Mouse (Mus musculus) T-helper 17 cell (primary cell): ENCODE data around the gene Ift27.

Experiments
- in situ Hi-C, 2 experiments: fragments of 300-600 bp; cut with MboI, MseI; formaldehyde crosslinking; loops; 1 replicate in 1 of 2; 2 replicates in 1 of 2; pipeline ENCODE4 v1.15.1; 2025; ENCODE audit warnings: high pct_unique_total_duplicates in 2 of 2

Gene Ift27

DNA sequence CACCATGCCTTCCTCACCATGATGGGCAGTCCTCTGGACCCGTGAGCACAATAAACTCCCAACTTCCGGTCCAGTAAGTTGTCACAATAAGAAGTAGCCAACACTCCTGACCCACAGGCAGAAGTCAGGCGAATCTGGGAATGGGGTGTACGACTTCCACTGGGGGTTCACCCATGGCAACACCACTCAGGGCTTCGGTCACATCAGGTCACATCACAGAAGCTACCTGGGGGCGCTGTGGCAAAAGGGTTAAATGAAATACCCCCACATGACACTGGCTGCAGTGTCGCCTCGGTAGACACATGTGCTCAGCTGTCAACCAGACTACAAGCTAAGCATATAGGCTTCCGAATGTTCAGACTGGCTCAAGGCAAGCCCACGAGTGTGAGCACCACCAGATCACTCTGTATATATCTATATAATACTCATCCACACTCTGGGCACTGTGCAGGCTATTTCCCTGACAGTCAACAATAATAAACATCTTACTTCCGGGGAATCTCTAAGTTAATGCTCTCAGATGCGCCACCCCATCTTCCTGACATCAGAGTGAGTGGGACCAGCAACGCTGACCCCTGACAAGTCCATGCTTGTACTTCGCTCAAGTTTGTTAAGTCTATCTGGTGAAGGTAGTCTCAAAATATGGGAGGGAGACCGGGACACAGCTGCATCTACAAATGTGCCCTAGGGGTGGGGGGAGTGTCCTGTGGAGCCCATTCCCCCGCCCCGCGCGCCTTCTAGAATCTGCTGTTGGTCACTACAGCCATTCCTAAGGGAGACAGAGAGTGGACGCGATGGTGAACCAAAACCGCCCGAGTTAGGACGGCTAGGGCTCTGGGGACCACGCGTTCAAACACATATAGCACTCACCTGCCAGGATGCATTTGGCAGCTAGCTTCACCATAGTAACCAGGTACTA, 749 bp downstream of the Ift27 start:
- in situ Hi-C loops, result loop anchor here in 1 of 2 experiments (10.0 kb wide), 1 partner anchor 1422 kb away; no protein-coding TSS in a partner anchor

DNA sequence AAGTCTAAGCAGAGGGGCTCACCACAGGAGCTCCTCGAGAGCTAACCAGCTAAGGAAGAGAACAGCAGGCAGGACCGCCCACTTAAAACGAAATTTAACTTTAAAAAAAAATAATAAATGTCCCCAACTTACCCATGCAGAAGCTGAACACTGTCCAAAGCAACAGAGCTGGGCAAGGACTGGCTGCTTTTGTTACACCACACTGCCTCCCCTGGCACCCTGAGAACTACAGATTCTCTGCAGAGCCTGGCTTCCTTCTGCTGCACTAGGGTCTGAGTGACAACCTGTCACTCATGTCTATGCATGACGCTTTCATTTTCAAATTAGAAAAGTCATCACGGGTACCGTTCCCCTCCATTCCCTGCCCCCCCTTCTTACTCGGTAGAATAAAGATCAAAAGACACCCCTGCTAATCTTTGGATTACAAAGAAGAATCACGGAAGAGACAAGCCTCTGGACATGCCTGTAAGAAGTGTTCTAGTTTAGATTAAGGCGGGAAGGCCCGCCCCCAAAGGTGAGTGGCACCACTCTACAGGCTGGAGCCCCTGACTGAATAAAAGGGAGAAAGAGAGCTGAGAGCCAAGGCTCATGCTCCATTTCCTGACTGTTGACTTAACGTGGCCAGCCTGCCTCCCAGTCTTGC, 1.5 kb downstream of the Ift27 start:
- in situ Hi-C loops, result loop anchor here in 1 of 2 experiments (10.0 kb wide), 1 partner anchor 1422 kb away; no protein-coding TSS in a partner anchor

DNA sequence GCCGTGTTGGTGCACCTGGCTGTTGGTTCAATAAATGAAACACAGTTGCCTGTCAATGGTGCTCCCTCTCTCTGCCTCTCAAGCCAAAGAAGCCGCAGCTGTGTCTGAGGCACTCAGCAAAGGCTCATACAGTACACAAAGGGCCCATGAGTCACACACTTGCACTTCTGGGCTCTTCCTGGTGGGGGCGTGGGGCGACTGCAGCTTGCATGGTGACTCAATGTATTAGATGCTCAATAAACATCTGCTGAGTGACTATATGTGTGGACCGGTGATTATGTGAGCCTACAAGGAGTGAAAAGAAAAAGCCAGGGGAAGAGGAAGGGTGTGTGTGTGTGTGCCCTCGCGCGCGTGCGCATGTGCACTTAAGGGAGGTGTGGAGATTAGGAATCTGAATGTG, 2.3 kb downstream of the Ift27 start:
- in situ Hi-C loops, result loop anchor here in 1 of 2 experiments (10.0 kb wide), 1 partner anchor 1423 kb away; no protein-coding TSS in a partner anchor

DNA sequence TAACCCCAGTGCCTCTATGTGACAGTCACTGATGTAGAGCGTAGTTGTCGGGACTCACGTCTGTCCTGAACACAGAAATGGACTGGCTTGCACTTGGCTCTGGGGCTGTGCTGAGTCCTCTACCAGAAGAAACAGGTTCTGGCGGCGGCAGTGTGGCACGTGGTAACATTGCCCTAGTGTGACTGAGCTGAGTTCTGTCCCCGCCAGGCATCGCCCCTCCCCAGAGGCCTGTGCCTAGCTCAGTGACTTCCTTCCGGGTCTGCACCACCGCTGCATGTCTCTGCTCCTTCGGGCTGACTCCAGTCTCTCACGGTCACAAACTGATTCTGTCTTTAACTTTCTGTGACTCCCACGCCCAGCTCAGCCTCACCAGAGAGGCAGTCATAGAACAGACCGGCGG, 3.2 kb downstream of the Ift27 start:
- in situ Hi-C loops, result loop anchor here in 1 of 2 experiments (10.0 kb wide), 1 partner anchor 1424 kb away; no protein-coding TSS in a partner anchor

DNA sequence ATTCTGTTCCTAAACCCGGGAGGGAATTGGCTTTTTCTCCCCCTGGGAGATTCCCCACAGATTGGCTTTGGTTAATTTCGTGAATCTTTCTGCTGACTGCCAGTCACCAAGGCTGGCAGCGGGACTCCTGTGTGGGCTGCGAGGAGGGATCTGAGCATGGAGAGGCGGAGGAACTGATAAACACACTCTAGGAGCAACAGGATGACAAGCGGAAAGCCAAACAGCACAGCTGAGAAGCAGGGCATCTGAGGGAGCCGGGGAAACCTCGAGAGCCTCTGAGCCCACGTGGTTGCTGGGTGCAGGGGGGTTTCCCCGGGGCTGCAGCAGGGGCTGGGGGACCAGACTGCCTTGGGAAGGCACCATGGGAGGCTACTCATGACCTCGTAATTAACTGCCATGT, 4.3 kb downstream of the Ift27 start:
- in situ Hi-C loops, result no loop called here

DNA sequence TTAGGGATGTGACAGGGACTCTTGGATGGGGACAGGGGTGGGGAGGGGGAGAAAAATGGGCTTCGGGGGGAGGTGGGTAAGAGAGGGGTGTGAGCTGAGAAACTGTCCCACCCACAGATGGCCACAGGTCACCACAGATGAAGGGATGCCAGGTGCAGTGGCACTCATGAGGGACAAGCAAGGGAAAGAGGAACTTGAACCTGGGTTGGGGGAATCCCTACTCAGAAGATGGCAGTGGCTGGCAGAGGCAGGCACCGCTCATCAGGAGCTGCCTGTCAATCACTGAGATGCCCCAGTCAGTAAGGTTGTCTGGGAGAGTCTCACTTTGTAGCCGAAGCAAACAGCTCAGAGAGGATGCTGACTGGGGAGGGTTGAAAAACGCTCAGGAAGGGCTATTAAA, 8.6 kb downstream of the Ift27 start:
- in situ Hi-C loops, result no loop called here

DNA sequence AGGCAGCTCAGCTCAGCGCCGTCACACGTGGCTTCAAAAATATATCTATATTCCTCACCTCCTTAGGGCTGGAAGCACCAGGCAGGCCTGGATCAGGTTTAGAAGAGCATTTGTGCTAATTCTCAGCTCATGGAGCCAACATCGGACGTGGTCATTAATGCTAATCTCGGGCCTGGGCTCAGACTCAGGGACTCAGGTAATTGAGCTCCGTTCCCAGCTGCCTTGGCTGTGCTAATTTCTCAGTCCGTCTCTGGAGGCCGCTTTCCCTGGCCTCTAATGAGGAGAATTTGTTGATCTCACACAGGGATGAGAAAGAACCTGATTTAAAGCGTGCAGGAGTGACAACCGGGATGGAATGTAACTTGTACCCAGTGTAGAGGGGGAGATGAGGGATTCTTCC, 9.4 kb downstream of the Ift27 start:
- in situ Hi-C loops, result no loop called here

DNA sequence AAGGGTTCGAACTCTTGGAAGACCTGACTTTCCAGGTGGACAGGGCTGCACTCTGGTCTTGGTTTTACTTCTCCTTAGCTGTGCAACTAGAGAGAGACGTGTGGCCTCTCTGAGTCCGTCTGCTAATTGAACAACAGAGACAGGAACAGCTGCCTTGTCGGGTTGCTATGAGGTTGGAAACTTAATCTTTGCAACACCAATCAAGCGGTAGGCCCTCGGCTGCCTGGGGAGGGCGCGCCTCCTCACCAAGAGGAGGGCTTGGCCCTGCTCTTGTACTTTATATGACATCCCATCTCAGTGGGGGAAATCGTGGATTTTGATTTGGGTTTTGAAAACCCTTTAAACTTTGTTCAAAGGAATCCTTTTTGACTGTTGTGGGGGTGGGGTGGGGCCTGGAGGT, 12.0 kb downstream of the Ift27 start:
- in situ Hi-C loops, result no loop called here

DNA sequence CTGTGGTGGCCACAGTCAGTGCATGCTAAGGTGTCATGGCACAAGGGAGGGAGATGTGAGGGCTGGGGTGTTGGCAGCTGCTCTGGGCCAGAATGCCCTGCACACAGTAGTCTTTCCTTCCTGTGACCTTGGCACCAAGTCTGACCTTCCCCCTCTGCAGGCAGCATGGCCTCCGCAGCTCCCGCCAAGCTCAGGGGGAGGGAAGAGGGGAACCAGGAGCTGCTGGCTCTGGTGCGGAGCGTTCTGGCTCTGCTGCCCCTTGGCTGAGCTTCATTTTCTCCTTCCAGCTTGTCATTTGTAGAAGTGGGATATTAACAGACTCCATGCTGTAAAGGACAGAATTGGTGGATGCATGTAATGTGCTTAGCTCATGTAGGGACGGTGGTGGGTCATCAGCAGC, 15.6 kb downstream of the Ift27 start:
- in situ Hi-C loops, result loop anchor here in 1 of 2 experiments (10.0 kb wide), 1 partner anchor 974 kb away; no protein-coding TSS in a partner anchor

DNA sequence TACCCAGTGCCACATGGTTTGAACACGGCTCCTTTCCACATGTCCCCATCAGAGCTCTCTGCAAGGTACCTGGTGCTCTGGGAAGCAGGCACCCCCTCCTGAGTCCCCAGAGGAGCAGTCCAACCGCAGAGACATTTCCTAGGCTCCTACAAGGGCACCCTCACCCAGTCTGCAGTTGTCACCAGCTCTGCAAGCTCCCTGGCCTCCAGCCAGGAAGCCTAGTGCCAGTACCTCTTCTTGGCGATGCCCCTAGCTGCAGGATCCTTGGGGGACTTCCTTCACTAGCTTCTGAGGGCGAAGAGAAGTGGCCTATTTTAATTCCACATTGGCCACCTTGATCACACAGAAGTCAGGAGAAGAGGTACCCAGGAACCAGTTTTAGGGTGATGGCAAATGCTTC, 16.1 kb downstream of the Ift27 start:
- in situ Hi-C loops, result loop anchor here in 1 of 2 experiments (10.0 kb wide), 1 partner anchor 973 kb away; no protein-coding TSS in a partner anchor

DNA sequence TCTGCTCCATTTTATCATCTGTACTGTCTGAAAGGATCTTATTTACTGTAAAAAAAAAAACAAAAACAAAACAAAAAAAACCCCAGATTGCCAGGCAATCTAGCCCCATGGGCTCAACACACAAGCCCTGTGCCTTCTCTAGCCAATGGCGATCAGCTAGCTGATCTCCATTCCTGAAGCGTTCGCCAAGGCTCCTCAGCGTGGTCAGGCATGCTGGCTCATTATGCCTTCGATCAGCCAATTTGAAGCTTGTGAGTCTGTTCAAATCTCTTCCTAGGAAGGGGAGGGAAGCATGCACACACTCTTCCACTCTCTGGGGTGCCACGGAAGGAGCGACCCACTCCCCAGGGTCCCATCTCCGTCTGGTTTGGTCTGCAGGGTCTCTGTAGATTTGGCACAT, 16.6 kb downstream of the Ift27 start:
- in situ Hi-C loops, result loop anchor here in 1 of 2 experiments (10.0 kb wide), 1 partner anchor 973 kb away; no protein-coding TSS in a partner anchor

DNA sequence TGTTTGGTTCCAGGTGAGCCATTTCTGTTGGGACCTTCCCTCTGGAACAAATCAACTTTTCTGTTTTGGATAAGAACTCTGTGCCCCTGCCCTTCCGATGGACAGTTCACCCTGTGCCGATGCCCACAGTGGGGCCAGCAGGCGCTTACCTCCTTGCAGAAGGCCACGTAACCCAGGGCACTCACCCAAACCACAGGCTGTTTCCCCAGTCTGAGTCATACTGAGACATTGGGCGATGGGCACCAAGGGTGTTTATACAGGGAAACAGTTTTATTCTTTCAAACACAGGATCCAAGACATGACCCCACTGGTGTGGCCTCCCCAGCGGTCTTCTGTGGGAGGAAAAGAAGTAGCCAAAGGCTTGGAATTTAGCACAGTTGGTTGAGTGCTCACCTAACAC, 18.5 kb downstream of the Ift27 start:
- in situ Hi-C loops, result loop anchor here in 1 of 2 experiments (10.0 kb wide), 1 partner anchor 971 kb away; no protein-coding TSS in a partner anchor

DNA sequence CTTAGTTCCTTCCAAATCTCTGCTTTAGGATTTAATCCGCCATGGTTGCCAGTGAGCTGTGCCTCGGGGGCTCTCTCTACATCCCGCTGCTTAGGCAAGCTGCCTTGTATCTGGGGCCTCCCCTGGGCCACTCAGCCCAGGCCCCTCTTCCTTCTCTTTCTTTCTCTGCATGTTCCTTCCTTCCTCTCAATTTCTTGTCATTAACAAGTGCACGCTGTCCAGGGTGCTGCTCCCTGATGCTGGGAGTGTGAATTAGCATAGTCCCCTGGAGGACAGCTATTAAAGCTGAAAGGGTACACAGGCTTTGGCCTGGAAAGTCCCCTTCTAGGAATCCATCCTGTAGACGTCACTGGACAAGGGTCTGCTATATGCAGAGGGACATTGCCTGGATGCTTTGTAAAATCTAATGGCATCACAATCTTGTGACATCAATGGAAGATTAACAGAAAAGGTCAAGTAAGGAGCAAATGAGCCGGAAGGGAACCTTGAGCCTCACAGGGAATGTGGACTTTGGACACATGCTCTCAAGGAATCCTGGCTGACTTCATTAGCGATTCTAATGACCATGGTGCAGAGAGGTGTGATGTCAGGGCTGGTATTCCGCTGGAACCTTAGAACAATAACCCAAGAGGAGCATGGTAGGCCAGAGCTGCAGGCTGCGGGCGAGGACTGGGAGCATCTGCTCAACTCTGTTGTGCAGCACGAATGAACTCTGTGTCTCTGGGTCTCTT, 20.7 kb downstream of the Ift27 start:
- in situ Hi-C loops, result loop anchor here in 1 of 2 experiments (10.0 kb wide), 1 partner anchor 968 kb away; no protein-coding TSS in a partner anchor

DNA sequence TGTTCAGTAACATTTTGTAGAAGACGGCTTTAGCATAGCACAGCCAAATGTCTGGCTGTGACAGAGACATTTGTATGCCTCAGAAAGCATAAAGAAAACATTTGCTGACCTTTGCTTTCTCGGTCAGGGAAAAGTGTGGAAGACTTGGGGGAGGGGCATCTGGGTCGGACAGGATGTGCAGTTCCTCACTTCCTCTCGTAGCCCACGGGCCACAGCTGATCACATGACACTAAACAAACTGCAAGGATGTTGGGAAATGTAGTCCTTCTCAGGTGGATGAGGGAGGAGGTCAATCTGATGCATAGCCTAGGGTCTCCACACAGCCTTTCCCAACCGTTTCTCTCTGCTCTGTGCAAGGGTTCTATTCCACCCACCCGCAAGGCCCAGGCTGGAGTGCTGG, 25.3 kb downstream of the Ift27 start:
- in situ Hi-C loops, result no loop called here

DNA sequence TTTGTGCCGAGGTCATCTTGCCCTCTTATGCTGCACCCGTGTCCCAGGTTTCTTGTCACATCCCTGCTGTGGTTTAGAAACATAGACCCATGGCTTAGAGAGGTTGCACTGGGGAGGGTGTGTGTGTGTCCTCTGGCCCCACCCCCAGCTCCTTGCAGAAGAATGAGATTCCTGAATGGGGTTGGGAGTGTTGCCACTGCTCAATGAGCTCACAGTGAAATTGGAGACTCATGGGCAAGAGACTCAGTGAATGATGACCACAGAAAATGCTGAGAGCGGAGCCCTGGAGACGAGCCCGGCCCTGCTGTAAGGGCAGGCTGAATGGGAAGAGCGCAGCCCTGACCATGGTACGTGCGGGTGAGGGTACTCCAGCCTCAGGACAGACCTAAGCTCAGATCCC, 33.7 kb downstream of the Ift27 start:
- in situ Hi-C loops, result no loop called here

DNA sequence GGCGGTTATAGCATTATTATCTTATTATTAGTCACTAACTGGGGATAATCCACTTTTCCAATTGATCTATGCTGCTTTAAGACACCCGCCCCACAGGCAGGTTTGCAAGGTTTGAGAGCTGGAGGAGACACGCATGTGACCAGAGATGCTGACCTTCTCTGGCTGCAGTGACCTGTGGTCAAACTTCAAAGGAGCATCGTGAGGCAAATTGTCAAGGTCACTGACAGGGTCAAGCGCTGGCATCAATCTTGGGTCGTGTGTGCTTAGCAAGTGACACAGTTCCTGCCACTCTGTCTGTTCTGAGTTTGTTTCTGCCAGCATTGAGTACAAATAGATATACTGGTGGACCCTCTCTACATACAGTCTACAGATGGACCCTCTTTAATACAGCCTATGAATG, 39.3 kb downstream of the Ift27 start:
- in situ Hi-C loops, result no loop called here

DNA sequence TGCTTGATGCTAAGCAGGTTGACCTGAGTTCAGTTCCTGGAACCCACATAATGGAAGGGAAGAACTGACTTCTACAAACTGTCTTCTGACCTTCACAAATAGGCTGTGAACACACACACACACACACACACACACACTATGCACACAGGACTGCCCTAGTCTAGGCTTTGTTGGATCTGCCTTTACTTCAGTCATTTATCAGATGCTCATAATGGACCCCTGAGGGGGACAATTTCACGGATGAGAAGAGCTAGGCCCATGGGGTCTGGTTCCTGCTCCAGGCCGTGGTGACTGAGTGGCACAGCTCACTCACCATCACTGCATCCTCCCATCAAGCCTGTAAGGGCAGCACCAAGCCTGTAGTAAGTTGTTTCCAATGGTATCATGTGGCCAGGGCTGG, 40.5 kb downstream of the Ift27 start:
- in situ Hi-C loops, result no loop called here

DNA sequence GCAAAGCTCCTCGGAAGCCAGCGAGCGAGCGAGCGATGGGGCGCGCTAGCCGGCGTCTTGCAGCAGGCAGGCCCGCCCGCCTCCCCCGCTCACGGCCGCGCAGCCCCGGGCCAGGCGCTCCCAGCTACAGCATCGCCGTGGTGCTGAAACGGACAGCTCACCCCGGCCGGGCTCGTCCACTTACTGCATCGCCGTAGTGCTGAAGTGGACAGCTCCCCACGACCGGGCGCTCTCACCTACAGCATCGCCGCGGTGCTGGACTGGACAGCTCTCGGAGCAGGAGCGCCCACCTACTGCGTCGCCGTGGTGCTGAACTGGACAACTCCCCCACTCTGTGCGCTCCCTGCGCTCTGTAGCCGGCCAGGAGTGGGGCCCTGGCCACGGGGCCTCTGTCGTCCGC, 54.2 kb downstream of the Ift27 start, which contains the start of gene Cacng2:
Gene Cacng2 (minus strand): TSS at position 325 of the 400 bp plus-strand sequence.
- in situ Hi-C loops, result loop anchor here in 1 of 2 experiments (25.0 kb wide), 1 partner anchor 1518 kb away; no protein-coding TSS in a partner anchor

DNA sequence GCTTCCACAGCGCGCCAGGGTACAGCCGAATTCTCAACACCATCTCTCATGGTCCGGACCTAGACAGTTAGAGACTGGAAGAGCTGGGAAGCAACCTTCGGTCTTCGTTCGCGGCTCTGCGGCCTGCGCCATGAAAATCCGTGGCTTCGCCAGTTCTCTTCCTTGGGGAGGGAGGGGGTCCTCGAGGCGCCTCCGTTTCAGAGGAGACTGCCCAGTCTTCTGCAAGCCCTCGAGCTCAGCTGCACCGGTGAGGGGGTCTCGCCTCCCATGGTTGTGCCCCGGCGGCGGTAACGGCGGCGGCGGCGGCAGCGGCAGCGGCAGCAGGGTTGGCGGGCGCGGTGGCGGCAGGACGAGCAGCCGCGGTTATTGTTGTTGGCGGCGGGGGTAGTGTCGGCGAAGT, 54.7 kb downstream of the Ift27 start:
- in situ Hi-C loops, result loop anchor here in 1 of 2 experiments (25.0 kb wide), 1 partner anchor 1518 kb away; no protein-coding TSS in a partner anchor

DNA sequence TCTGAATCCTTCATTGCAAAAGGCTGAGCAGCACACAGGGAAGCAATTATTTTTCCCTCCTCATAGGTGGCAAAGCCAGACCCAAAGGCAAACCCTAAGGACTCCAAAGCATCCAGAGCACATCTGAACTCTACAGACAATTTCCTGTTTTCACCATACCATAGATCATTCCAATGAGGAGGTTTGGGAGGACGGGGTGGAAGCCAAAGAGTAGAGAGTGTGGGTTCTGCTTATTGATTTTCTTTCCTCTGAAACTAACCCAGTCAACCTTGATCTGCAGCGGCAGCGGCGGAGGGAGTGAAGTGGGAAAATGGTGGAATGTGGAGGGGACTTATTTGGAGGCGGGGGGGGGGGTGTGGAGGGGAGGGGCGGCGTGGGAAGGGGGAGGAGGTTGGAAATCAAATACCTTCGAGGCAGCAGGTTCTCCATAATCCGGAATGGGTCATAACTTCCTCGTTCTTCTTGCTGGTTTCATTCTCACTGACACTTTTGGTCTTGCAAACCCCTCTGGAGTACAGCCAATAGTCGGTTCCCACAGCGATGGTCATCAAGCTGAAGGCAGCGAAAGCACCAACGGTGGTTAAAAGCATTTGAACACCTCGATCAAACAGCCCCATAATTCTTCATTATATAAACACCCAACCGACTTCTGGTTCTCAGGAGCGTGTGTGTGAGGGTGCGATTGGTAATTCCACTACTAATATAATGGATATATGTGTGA, 55.5 kb downstream of the Ift27 start:
- in situ Hi-C loops, result loop anchor here in 1 of 2 experiments (25.0 kb wide), 1 partner anchor 1519 kb away; no protein-coding TSS in a partner anchor
